Mouse (Mus musculus) neural tube, embryonic 12.5 days (tissue): ENCODE measurements around the gene Ifna14. TPM values are rescaled to one million over a fixed set of nuclear protein-coding genes. Genes with fewer than 3 reads are reported as not detected.

Experiments
- ATAC-seq: fragments of 200-750 bp; cut with Nextera tagmentation; 2 replicates; pipeline ENCODE4 v1.8.0; 2017; ENCODE audit warnings: low read depth, mild to moderate bottlenecking, moderate TSS enrichment, moderate library complexity; ENCODE audit not compliant: low FRiP score
- H3K27ac ChIP-seq: fragments of 300-500 bp; sonication (generic); 2 replicates; pipeline ENCODE4 v1.5.1; 2016
- H3K27me3 ChIP-seq: fragments of 300-500 bp; sonication (generic); replicated peaks from 2 replicates; pipeline ENCODE4 v1.6.1; 2016; ENCODE audit warnings: mild to moderate bottlenecking
- H3K36me3 ChIP-seq: fragments of 300-500 bp; sonication (generic); 2 replicates; pipeline ENCODE4 v1.6.1; 2016; ENCODE audit warnings: mild to moderate bottlenecking
- H3K4me1 ChIP-seq: fragments of 300-500 bp; sonication (generic); 2 replicates; pipeline ENCODE4 v1.6.1; 2016
- H3K4me2 ChIP-seq: fragments of 300-500 bp; sonication (generic); replicated peaks from 2 replicates; pipeline ENCODE4 v1.6.1; 2016; ENCODE audit warnings: mild to moderate bottlenecking
- H3K4me3 ChIP-seq: fragments of 300-500 bp; sonication (generic); 2 replicates; pipeline ENCODE4 v1.5.1; 2016
- H3K9ac ChIP-seq: fragments of 300-500 bp; sonication (generic); 2 replicates; pipeline ENCODE4 v1.6.1; 2016; ENCODE audit warnings: mild to moderate bottlenecking
- H3K9me3 ChIP-seq: fragments of 300-500 bp; sonication (generic); 2 replicates; pipeline ENCODE4 v1.6.1; 2016; ENCODE audit warnings: mild to moderate bottlenecking
- WGBS: fragments of 180-500 bp; shearing (Covaris S2); methylation state at CpG from one replicate; pipeline ENCODE4 v1.1.7; 2016; 5-methylcytosine and 5-hydroxymethylcytosine counted together
- polyA plus RNA-seq: library from polyadenylated mRNA; unstranded; fragments of >200 nt; fragmentation: Nextera tagmentation; extraction: Ambion mirVana; gene quantifications from 2 replicates; pipeline ENCODE4 v1.2.1, GENCODE M21; 2016

Gene Ifna14
- polyA plus RNA-seq, 1 experiment from 2014 or later = not detected

GRCm38 (mm10) chr4:88530892-88531291, 40.7 kb downstream of the Ifna14 start:
- no peak overlapping the region for H3K9ac ChIP-seq
- WGBS = 83% methylated on average over 2 of the region's 2 CpGs
- no peaks in the 10 kb centered on the region for H3K9me3 ChIP-seq
- H3K4me1 ChIP-seq = no peaks in the 10 kb centered on the region
- H3K4me2 ChIP-seq = no peak overlapping the region
- H3K4me3 ChIP-seq = no peak overlapping the region
- H3K27ac ChIP-seq = no peak overlapping the region
- no peaks in the 10 kb centered on the region for H3K27me3 ChIP-seq
- H3K36me3 ChIP-seq = no peaks in the 10 kb centered on the region
- ATAC-seq = no peak

- 68% methylated on average over 4 of the region's 4 CpGs for WGBS
- Histone ChIP-seq H3K27ac (no peak overlapping the region), H3K9me3 (no peaks in the 10 kb centered on the region), H3K4me3 (no peak overlapping the region), H3K9ac (no peak overlapping the region), H3K27me3 (no peaks in the 10 kb centered on the region), H3K4me1 (no peaks in the 10 kb centered on the region), H3K4me2 (no peak overlapping the region), H3K36me3 (no peaks in the 10 kb centered on the region)
- no peak for ATAC-seq
Observed at GRCm38 (mm10) chr4:88530271-88530670, 41.3 kb downstream of the Ifna14 start.

DNA sequence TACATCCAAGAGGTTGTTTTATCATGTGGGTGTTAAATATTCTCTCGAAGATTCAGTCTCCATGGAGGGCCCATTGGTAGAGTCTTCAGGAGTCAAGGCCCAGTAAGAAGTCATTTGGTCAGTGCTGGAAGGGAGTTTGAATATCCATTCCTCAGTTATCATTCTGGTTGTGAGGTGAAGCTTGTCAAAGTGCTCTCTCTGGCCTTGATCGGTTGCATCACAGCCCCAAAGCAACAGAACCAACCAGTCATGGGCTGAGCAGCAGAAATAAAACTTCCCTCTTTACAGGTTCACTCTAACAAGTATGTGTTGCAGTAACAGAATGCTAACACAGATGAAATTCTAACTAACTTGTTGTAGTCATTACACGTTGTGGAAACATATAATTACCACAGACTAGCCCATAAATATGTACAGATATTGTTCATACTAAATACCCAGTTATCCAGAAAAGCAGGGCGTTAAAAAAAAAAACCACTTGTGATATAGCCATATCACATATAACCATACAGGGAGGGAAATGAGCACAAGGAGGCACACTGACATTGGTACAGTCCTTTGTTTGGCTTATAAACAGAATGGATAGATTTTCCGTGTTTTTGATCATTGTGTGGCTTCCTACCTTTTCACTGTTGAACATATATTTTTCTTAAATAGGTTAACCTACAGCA, 45.1 kb downstream of the Ifna14 start:
- Histone ChIP-seq H3K36me3 (no peaks in the 10 kb centered on the region), H3K4me3 (no peak overlapping the region), H3K4me2 (no peak overlapping the region), H3K4me1 (no peaks in the 10 kb centered on the region), H3K27ac (no peak overlapping the region), H3K9ac (no peak overlapping the region), H3K27me3 (no peaks in the 10 kb centered on the region), H3K9me3 (no peaks in the 10 kb centered on the region)
- 84% methylated on average over 5 of the region's 5 CpGs for WGBS
- no peak for ATAC-seq

- Histone ChIP-seq H3K4me3 (no peak overlapping the region), H3K4me1 (no peaks in the 10 kb centered on the region), H3K27me3 (no peaks in the 10 kb centered on the region), H3K9ac (no peak overlapping the region), H3K27ac (no peak overlapping the region), H3K36me3 (no peaks in the 10 kb centered on the region), H3K9me3 (no peaks in the 10 kb centered on the region), H3K4me2 (no peak overlapping the region)
- WGBS = 83% methylated on average over 3 of the region's 3 CpGs
- ATAC-seq = no peak
Observed at GRCm38 (mm10) chr4:88525393-88525792, 46.2 kb downstream of the Ifna14 start.

GRCm38 (mm10) chr4:88523241-88523640, 48.4 kb downstream of the Ifna14 start:
- Histone ChIP-seq H3K9me3 (no peaks in the 10 kb centered on the region), H3K4me1 (no peaks in the 10 kb centered on the region), H3K4me2 (no peak overlapping the region), H3K4me3 (no peak overlapping the region), H3K27ac (no peak overlapping the region), H3K9ac (no peak overlapping the region), H3K36me3 (no peaks in the 10 kb centered on the region), H3K27me3 (no peaks in the 10 kb centered on the region)
- ATAC-seq = no peak

DNA sequence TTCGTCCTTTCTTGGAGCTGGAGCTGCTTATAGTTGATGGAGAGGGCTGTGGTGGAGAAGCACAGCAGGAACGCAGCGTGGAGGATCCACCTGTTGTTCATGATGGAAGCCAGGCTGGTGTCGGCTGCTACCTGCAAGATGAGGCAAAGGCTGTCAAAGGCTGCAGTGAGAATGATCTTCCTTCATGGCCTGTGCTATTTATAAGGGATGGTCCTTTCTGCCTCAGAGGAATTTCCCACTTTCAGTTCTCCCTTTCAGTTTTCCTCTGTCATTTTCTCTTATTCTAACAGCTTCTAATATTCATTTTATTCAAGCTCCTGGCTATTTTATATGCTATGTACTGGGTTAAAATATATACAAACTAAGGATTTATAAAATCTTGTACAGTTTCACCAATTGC, 48.9 kb downstream of the Ifna14 start, which contains the start of gene Ifnb1:
Ifnb1 (minus strand) TSS at position 101 of the 400 bp plus-strand sequence.
- Histone ChIP-seq H3K27me3 (no peaks in the 10 kb centered on the region), H3K36me3 (no peaks in the 10 kb centered on the region), H3K4me2 (no peak within 1 kb of the TSS), H3K27ac (no peak within 1 kb of the TSS), H3K4me1 (no peaks in the 10 kb centered on the region), H3K9me3 (no peaks in the 10 kb centered on the region), H3K4me3 (no peak within 1 kb of the TSS), H3K9ac (no peak within 1 kb of the TSS)
- WGBS = 90% methylated on average over 4 of the region's 4 CpGs
- no peak for ATAC-seq

Other genes with a start within 250 kb of the Ifna14 start
- gene Hacd4, start 132.9 kb downstream of the Ifna14 start, polyA plus RNA-seq = 2.6 and 3.8 TPM in 2 replicates
- gene Ifnb1, start 49.0 kb downstream of the Ifna14 start, polyA plus RNA-seq = not detected in 2 replicates
- gene Ifna15, start 13.6 kb downstream of the Ifna14 start, polyA plus RNA-seq = not detected in 2 replicates
- gene Ifna9, start 20.6 kb upstream of the Ifna14 start, polyA plus RNA-seq = not detected in 2 replicates
- not detected in 2 replicates for gene Ifna12, start 31.6 kb upstream of the Ifna14 start, polyA plus RNA-seq
- not detected in 2 replicates for gene C87499, start 62.6 kb upstream of the Ifna14 start, polyA plus RNA-seq
- gene Ifna13, start 72.7 kb upstream of the Ifna14 start, polyA plus RNA-seq = not detected in 2 replicates
- gene Ifna16, start 105.1 kb upstream of the Ifna14 start, polyA plus RNA-seq = not detected in 2 replicates
- not detected in 2 replicates for gene Ifna2, start 112.1 kb upstream of the Ifna14 start, polyA plus RNA-seq
- not detected in 2 replicates for gene Ifnab, start 119.6 kb upstream of the Ifna14 start, polyA plus RNA-seq
- 1.6 and 2.0 TPM in 2 replicates for gene Gm26566, start 150.0 kb upstream of the Ifna14 start, polyA plus RNA-seq
- 127 and 132 TPM in 2 replicates for gene Klhl9, start 150.7 kb upstream of the Ifna14 start, polyA plus RNA-seq
- not detected in 2 replicates for gene Gm13271, start 183.1 kb upstream of the Ifna14 start, polyA plus RNA-seq
- gene Gm13283, start 188.3 kb upstream of the Ifna14 start, polyA plus RNA-seq = 0.32 and 0.46 TPM in 2 replicates
- 0.22 TPM in 1 of 2 replicates, not detected in the other for gene Gm13290, start 202.0 kb upstream of the Ifna14 start, polyA plus RNA-seq
- gene Gm13289, start 205.1 kb upstream of the Ifna14 start, polyA plus RNA-seq = not detected in 2 replicates
- not detected in 2 replicates for gene Gm13272, start 208.1 kb upstream of the Ifna14 start, polyA plus RNA-seq
- not detected in 2 replicates for gene Ifnz, start 210.3 kb upstream of the Ifna14 start, polyA plus RNA-seq
- gene Gm13276, start 213.9 kb upstream of the Ifna14 start, polyA plus RNA-seq = not detected in 2 replicates
- not detected in 2 replicates for gene Gm13277, start 216.8 kb upstream of the Ifna14 start, polyA plus RNA-seq
- gene Gm13278, start 219.8 kb upstream of the Ifna14 start, polyA plus RNA-seq = not detected in 2 replicates
- gene Gm13275, start 222.7 kb upstream of the Ifna14 start, polyA plus RNA-seq = not detected in 2 replicates
- not detected in 2 replicates for gene Gm13279, start 225.6 kb upstream of the Ifna14 start, polyA plus RNA-seq
- gene Gm13285, start 227.9 kb upstream of the Ifna14 start, polyA plus RNA-seq = 0.58 and 0.77 TPM in 2 replicates
- not detected in 2 replicates for gene Gm13287, start 231.5 kb upstream of the Ifna14 start, polyA plus RNA-seq
- gene Gm13288, start 233.7 kb upstream of the Ifna14 start, polyA plus RNA-seq = not detected in 2 replicates
- not detected in 2 replicates for gene Ifna7, start 244.4 kb upstream of the Ifna14 start, polyA plus RNA-seq
- gene Ifna11, start 248.2 kb upstream of the Ifna14 start, polyA plus RNA-seq = not detected in 2 replicates